Mouse (Mus musculus) kidney, postnatal 4 days (tissue): ENCODE results near the gene Golga5.

Experiments used
- DNase-seq, 2 experiments: peaks; one replicate each; pipeline ENCODE4 v3.0.0; 2021; ENCODE audit warnings: mixed read lengths in 2 of 2

Golga5 gene

DNA sequence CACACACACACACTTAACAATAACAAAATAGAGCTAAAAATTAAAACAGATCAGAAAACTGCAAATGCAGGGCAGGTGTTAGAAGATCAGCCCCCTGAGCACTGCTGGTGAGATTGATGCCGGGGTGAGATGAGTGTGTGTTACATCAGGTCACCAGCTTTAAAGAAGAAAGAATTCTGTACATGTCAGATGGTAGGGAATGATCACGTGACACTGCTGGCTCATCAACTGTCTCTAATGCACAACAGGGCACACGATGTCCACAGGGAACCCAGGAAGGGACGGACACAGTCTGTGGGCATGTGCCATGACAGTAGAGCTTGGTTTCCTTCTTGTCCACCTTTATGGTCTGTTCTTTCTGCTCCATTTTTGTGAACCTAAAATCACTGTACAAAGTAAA lies 47.2 kb downstream of the Golga5 start:
- no peak for DNase-seq

DNA sequence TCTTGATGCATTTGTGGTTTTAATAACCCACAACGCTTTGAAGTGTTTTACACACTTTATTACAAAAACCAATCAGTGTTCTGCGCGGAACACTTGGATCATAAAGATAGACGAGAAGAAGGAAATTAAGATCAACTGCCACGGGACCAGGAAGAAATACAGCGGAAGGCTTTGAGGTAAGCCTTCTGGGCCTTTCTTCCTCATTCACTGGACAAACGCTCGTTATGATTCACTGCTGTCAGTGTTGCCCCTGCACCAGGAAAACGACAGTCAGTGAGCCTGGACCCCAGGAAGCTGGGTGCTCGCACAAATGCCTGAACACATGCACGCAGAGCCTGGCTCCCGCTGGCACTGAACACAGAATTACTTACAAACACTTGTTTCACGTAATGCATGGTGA lies 48.7 kb downstream of the Golga5 start:
- no peak for DNase-seq

GRCm38 (mm10) chr12:102519929-102520720 lies 51.2 kb downstream of the Golga5 start:
- DNase-seq: no peak

DNA sequence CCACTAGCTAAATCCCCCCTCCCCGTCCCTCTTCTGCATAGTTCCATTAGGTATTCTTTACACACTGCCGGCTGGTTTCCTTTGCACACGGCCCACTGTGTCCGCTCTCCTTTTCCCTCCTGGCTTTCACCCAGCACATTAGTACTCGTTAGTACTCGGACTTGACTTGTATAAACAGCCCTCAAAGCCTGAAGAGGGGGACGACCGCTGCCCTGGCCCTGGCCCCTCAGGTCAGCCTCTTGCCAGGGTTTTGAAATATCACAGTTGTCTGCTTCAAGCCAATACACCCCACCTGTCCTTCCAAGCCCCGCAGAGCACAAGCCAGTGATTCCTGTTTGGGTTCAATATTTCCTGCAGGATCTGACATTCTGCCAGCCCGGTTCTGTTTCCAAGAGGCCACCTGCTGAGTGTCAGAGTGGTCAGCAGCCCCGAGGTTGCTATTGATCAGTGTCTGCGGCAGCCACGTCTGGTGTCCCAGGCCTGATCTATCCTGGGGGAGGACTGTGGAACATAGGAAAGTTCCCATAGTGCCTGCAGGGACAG lies 52.9 kb downstream of the Golga5 start:
- peak; percentile 15 to 25 for DNase-seq

GRCm38 (mm10) chr12:102524216-102524615 lies 55.3 kb downstream of the Golga5 start:
- no peak for DNase-seq

DNA sequence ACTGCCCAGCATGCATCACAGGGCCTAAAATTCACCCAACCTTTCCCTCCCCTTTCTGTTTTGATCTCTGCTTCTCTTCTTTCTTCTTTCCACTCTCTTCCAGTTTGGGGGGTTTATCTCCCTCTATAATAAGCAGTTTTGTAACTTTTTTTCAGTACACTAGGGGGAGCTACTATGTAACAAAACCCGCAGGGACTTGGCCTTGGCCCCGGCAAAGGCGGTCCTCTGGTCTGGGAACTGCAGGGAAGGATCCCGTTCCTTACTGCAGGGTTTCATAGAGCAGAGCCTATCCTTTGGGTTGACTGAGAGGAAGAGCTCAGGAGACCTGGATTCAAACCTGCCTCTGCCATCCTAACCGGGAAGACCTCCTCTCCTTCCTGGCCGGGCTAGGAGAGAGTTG lies 55.8 kb downstream of the Golga5 start:
- DNase-seq: peak; percentile 53 to 69

GRCm38 (mm10) chr12:102527989-102528388 lies 59.1 kb downstream of the Golga5 start:
- DNase-seq: no peak

DNA sequence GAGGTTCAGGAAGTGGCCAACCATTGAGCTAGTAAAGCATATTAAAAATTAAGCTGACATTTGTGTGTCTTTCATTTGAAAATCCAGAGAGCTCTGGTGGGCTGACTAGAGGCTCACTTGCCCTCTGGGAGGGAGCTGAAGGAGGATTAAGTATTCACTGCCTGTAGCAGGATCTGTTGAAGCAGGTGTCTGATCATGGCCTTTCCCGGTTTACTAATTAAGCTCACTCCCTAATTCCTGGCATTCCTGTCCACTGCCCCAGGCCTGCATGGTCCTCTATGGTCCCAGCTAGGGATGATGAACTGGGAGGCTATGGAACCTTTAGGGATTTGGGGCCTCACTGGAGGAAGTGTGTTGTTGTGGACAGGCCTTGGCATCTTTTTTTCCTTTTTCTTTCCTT lies 66.9 kb downstream of the Golga5 start:
- peak; percentile 25 to 56 for DNase-seq

- DNase-seq: no peak
These were observed 71.3 kb downstream of the Golga5 start for GRCm38 (mm10) chr12:102540278-102540677.

- DNase-seq: no peak
These were observed 72.2 kb downstream of the Golga5 start for GRCm38 (mm10) chr12:102541168-102541567.

DNA sequence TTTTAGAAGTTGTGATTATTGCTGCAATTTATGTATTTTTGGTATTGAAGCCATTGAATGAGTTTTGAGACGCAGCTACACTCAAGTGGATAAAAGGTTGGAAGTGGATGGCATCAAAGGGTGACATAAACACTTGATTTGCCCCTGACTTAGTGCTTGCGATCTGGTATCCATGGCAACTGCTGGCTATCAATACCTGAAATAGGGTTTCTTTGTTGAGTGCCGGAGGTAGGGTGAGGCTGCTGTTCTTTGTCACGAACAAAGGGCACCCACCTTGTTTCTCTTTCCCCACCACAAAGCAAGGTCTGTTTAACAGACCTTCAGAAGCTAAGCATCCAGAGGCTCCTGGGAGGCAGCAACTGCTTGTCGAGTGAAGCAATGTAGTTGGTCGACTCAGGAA lies 76.2 kb downstream of the Golga5 start:
- no peak for DNase-seq
